Mouse (Mus musculus) neutrophil, adult 65 days (primary cell): Measurements from ENCODE around the gene Gm3127. TPM values are rescaled to one million over a fixed set of nuclear protein-coding genes. Genes with fewer than 3 reads are reported as not detected.

Experiments
- total RNA-seq: library from RNA; stranded (reverse); gene quantifications from 2 replicates; pipeline ENCODE4 v1.2.4, GENCODE M21; 2023

The Gm3127 gene
- total RNA-seq, result not detected in 2 replicates

GRCm38 (mm10) chr14:4164730-4165129 is at the start of gene Gm3127:
TSS of gene Gm3127 (plus strand) at chr14:4165030.

DNA sequence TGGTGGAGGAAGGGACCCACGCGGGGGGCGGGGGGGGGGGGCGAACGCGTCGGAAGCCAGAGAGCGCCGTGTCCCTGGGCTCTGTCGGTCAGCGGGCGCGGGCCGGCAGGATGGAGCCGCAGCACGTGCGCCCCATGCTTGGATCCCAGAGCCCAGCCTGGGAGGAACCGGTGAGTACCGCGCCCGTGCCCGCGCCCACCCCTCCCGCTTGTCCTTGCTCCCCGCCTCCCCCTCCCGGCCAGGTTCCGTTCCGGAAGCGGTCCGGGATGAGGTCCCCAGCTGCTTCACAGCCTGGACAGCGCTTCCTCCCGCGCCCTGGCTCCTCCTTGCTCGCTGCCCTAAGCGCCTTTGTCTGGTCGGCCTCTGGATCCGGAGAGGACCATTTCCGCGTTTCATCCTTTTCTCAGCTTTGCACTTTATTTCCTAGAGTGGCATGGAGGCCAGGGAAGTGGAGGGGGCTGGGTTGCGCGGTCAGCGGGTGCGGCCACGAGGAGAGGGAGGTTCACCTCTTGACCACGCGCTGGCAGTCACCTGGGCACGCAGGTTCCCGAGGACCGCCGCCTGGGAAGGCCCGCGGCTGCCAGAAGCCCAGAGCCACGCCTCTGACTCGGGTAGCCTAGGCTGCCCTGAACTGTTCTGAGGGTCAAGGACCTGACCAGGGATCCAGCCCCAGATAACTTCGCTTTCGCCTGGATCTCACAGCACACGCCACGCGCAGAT is 17.8 kb downstream of the Gm3127 start, which contains the start of gene Gm2974:
Gm2974 (plus strand) TSS at position 86 of the 720 bp plus-strand sequence.

Other genes starting within 250 kb of the Gm3127 start
- not detected in 2 replicates for gene Gm3029, start 233.3 kb upstream of the Gm3127 start, total RNA-seq
- gene Gm3095, start 201.5 kb upstream of the Gm3127 start, total RNA-seq, result not detected in 2 replicates
- gene Gm3099, start 166.6 kb upstream of the Gm3127 start, total RNA-seq, result not detected in 2 replicates
- gene Gm5796, start 141.1 kb upstream of the Gm3127 start, total RNA-seq, result not detected in 2 replicates
- gene Gm3115, start 80.9 kb upstream of the Gm3127 start, total RNA-seq, result not detected in 2 replicates
- gene Gm8108, start 54.5 kb upstream of the Gm3127 start, total RNA-seq, result not detected in 2 replicates
- gene Gm2974, start 17.5 kb downstream of the Gm3127 start, total RNA-seq, result not detected in 2 replicates
- not detected in 2 replicates for gene Gm3138, start 84.6 kb downstream of the Gm3127 start, total RNA-seq
- gene Gm3149, start 152.3 kb downstream of the Gm3127 start, total RNA-seq, result not detected in 2 replicates
- not detected in 2 replicates for gene 2610042L04Rik, start 169.7 kb downstream of the Gm3127 start, total RNA-seq
- not detected in 2 replicates for gene Gm3159, start 232.5 kb downstream of the Gm3127 start, total RNA-seq